Mouse (Mus musculus): ENCODE data around the gene Cct3. TPM values are rescaled to one million over a fixed set of nuclear protein-coding genes. Genes with fewer than 3 reads are reported as not detected.
"Not testable (repeated sequence)": the region's sequence is repeated elsewhere in the genome, so short reads cannot be mapped to it uniquely, and the experiment has no call there.

The Cct3 gene
- total RNA-seq, 2 experiments from 2014 or later, result 171 to 193 TPM

DNA sequence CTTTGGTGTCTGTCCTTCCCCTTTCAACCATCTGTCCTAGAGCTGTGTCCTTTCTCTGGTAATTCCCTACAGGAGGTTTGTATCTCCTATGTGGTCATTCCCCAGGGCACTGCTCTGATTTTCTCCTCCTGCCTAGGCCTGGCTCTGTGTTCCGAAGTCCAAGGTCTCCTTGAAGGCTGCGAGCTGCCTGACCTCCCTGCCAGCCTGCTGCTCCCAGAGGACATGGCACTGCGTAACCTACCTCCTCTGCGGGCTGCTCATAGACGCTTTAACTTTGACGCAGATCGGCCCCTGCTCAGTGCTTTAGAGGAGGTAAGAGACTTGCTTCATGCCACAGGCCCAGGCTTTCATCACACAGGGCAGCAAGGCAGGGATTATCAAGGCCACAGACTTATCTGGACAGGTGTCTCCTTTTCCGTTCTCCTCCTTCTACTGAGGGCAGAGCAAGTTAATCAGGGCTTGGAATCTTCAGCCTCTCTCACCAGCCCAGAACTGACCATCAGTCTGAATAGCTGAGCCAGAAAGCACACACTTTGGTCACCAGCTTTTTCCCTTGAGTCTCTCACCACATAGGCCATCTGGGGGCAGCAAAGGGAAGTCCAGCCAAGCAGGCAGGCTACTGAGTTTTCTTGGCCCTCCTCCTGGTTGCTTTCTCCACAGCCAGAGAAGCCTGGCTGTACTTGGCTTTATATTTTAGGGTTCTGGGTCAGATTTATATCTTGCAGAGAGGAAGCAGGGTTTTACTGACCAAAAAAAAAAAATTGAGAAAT, 57.7 kb downstream of the Cct3 start:
- DNase-seq (ENCODE audit: low spot score in 2 of 2), result no peak
- TF ChIP-seq CTCF (conservative IDR thresholded peaks at IDR 0.05), result peak; percentile 67
- Histone ChIP-seq H3K4me3 (no peak overlapping the region), H3K27ac (peak overlapping the region; percentile 61; the same call in 1 of the 2 replicates)

DNA sequence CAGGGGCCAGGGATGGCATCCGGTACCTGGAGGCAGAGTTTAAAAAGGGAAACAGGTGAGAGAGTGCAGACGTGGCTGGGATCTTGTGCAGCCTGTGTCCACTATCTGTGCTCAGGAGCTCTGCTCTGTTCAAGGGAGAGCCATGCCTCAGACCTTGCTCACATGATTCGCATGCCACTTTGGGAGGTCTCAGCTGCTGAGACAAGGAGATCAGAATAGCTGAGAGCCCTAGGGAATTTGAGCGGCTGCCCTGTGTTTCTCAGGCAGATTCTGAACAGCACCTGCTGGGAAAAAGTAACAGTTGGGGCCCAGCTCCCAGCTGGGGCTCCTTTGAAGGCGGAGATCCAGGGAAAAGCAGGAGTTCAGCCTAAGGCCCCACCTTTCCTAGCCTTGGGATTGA, 62.7 kb downstream of the Cct3 start:
- peak overlapping the region; percentile 89 for H3K27ac ChIP-seq
- no peak for DNase-seq (ENCODE audit: low spot score in 2 of 2)
- no peak overlapping the region for H3K4me3 ChIP-seq
- no peak for TF ChIP-seq CTCF (conservative IDR thresholded peaks at IDR 0.05)

DNA sequence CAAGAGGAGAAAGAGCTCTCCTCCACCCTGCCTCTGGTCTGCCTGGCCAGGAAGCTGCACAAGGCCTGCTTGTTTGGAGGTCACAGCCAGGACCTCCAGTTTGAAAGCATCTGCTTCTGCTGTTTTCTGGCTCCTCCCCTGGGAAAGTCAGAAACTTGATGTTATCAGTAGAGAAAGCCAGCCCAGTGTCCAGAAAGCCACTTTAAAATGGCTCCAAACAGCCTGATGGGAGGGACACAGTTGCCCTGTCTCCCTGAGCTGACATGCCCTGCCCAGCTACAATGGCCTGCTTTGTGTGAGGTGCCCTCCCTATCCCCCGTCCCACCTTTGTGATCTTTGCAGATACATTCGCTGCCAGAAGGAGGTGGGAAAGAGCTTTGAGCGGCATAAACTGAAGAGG, 63.1 kb downstream of the Cct3 start:
- Histone ChIP-seq H3K4me3 (no peak overlapping the region), H3K27ac (peak overlapping the region; percentile 89)
- TF ChIP-seq CTCF (conservative IDR thresholded peaks at IDR 0.05), result no peak
- no peak for DNase-seq (ENCODE audit: low spot score in 2 of 2)

DNA sequence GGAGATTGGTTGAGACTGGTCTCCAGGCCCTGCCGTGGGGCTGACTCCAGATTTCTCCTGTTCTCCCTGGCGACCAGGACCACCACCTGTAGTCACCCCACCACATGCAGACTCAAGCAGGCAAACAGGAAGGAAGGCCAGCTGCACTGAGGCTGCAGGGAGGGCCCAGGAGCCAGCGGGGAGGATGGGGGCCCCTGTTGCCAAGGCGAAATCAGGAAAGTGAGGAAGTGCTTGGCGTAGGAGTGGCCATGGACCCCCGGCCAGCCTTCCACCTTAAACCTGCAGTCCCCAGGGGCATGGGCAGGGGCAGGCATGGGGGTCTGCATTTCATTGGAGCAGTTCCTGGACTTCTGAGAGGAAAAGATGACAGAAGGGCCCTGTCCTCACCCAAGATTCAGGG, 64.2 kb downstream of the Cct3 start:
- peak overlapping the region; percentile 89 for H3K27ac ChIP-seq
- no peak for TF ChIP-seq CTCF (conservative IDR thresholded peaks at IDR 0.05)
- no peak for DNase-seq (ENCODE audit: low spot score in 2 of 2)
- no peak overlapping the region for H3K4me3 ChIP-seq

DNA sequence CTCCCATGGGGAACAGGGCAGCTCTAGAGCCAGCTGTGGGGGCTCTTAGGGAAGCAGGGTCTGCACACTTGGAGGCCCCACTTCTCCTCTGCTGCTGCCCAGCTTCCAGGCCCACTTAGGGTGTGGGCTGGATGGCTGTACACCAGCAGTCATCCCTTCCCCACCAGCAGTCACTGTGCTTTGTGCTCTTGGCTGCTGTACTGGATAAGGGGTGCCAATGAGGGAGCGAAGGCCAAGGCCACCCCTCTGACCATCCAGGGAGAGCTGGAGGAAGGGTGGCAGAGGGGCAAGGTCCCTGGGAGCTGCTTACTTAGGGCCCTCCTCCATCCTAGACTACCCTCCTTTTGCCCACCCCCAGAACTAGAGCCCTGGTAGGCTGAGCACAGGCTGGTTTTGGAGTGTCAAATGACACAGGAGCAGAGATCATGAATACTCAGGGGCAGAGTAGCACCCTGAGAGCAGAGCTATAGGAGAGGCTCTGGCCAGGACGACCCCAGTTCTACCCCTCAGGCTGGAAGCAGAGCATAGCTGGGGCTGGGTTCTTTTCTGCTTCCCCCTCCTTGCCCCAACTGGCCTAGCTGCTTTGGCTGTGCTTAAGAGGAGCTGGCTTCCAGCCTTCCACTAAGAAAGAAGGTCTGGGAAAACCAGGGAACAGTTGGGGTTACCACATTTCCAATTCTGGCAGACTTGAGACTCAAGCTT, 64.8 kb downstream of the Cct3 start:
- DNase-seq (ENCODE audit: low spot score in 2 of 2), result peak; percentile 37 to 49
- Histone ChIP-seq H3K27ac (peak overlapping the region; percentile 89), H3K4me3 (no peak overlapping the region)
- no peak for TF ChIP-seq CTCF (conservative IDR thresholded peaks at IDR 0.05)

DNA sequence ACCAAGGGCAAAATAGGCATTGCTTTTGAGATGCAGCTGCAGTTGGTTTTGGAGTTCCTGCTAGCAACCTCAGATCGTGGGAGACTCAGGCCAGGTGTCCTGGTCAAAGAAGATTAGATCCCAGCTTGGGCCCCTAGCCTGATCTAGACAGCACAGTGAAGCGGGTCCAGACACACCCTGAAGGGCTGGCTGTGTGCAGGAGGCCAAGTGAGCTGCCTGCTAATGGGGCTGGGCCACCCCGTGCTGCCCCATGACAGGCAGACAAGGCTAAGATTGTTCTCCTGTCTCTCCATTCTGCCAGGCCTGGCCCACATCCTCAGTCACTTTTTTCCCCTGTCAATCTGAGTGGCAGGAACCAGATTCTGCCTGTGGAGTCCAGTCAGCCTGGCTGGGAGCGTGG, 66.8 kb downstream of the Cct3 start:
- peak overlapping the region; percentile 89 for H3K27ac ChIP-seq
- DNase-seq (ENCODE audit: low spot score in 2 of 2), result peak; percentile 52 to 71
- no peak for TF ChIP-seq CTCF (conservative IDR thresholded peaks at IDR 0.05)
- no peak overlapping the region for H3K4me3 ChIP-seq

DNA sequence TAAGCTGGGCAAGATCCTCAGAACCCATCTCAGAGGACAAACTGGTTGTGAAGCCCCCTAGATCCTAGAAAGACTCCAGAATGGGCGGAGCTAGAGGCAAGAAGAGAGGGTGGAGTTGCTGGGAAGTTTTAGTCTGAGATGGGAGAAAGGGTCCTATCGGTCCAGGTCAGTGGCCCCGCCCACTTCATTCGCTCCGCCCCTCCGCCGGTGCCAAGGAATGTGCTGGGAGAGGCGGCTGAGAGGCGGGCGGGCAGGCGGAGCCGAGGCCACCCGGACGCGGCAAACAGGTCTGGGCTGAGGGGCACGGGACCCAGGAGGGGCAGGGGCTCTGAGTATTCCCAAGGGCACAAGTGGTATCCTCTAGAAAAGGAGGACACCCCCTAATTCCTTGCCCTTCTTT, 67.4 kb downstream of the Cct3 start, which contains the start of gene Paqr6:
Gene Paqr6, plus strand, starts transcription at position 248 of the 400 bp plus-strand sequence.
- DNase-seq (ENCODE audit: low spot score in 2 of 2), result peak; percentile 55
- Histone ChIP-seq H3K27ac (peak within 1 kb of the TSS; percentile 89), H3K4me3 (peak within 1 kb of the TSS; percentile 27; the same call in 1 of the 2 replicates)
- TF ChIP-seq CTCF (conservative IDR thresholded peaks at IDR 0.05), result no peak

DNA sequence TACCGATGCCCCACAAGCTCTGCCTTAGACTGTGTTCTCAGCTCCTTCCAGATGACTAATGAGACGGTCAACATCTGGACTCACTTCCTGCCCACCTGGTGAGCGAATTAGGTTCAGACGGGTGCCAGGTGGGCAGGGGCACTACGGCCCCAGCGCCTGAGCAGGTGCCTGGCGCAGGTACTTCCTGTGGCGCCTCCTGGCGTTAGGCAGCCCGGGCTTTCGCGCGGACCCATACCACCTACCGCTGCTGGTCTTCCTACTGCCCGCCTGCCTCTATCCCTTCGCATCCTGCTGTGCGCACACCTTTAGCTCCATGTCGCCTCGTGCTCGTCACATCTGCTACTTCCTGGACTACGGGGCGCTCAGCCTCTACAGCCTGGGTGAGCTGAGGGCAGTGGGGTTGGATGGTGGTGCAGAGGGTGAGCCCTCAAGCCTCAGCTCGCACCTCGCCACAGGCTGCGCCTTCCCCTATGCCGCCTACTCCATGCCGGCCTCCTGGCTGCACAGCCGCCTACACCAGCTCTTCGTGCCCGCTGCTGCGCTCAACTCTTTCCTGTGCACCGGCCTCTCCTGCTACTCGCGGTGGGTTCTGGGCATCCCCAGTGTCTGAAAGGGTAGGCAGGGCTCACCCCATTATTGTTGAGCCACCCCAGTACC, 68.9 kb downstream of the Cct3 start:
- Histone ChIP-seq H3K4me3 (no peak overlapping the region), H3K27ac (no peak overlapping the region)
- DNase-seq (ENCODE audit: low spot score in 2 of 2), result no peak
- 0 out of 2 replicates have a peak, but pooled peaks have one; percentile 10 for TF ChIP-seq CTCF (conservative IDR thresholded peaks at IDR 0.05)

DNA sequence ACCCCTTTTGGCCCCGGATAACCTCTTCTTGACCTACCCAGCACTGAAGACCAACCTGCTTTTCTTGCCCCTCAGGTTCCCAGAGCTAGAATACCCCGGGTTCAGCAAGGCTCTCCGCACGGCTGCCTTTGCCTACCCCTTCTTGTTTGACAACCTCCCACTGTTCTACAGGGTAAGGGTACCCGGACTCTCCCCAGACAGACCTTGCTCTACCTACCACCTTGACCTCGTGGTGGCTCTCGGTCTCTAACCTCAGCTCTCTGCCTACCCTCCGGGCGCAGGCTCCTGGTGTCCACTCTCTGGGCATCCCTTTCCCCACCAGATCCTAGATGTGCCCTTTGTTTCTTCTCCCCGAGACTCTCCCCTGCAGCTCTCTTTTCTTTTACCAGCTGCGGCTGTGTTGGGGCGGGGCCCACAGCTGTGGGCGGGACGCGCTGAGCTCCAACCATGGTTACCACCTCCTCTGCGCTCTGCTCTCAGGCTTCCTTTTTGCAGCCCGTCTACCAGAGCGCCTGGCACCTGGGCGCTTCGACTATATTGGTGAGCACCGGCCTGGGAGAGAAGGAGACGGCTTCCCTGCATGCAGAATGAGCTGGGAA, 70.0 kb downstream of the Cct3 start:
- peak overlapping the region; percentile 70; the same call in 1 of the 2 replicates for H3K27ac ChIP-seq
- peak; percentile 47 to 51 for DNase-seq (ENCODE audit: low spot score in 2 of 2)
- peak overlapping the region; percentile 38; the same call in 1 of the 2 replicates for H3K4me3 ChIP-seq

DNA sequence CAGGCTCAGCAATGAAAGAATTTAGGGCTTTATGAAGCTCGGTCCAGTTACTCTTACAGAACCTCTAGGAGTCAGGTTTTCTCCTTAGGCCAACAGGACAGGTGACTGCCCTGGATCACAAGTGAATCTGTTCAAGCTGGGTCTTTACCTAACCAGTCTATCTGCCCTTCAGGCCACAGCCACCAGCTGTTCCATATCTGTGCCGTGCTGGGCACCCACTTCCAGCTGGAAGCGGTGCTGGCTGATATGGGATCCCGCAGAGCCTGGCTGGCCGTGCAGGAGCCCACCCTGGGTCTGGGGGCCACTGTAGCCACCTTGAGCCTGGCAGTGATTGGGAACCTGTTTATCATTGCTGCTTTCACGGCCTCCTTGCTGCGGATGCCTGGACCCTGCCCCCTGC, 70.6 kb downstream of the Cct3 start:
- DNase-seq (ENCODE audit: low spot score in 2 of 2); H3K27ac ChIP-seq; H3K4me3 ChIP-seq: not testable (repeated sequence)

DNA sequence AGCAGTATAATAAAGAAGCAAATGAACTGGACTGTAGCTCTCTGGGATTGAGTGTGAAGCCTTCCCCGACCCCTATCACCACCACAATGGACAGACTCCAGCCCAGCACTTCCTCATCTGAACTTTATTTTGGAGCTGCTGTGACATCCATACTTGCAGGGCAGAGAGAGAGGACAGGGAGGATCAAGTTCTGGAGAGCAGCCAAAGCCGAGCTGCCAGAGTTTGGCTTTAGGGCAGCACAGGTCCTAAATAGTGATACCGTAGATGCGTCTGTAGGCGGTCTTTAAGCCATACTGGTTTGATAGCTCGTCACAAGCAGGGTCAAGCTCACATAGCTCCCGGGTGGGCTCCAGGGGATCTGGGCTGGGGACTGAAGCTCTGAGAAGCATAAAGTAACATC, 71.6 kb downstream of the Cct3 start:
- not testable (repeated sequence) for H3K27ac ChIP-seq; DNase-seq (ENCODE audit: low spot score in 2 of 2); H3K4me3 ChIP-seq

Other genes with a start within 250 kb of the Cct3 start
- gene Naxe, start 238.6 kb upstream of the Cct3 start, total RNA-seq (2021), result 10 to 100 TPM; 79.2 to 81.8 TPM
- not detected for gene Ttc24, start 218.8 kb upstream of the Cct3 start, total RNA-seq (2021)
- under 1 TPM; 0.25 to 0.59 TPM for gene Iqgap3, start 215.1 kb upstream of the Cct3 start, total RNA-seq (2021)
- 100 to 1,000 TPM; 206 to 210 TPM for gene Mef2d, start 154.7 kb upstream of the Cct3 start, total RNA-seq (2021)
- gene Rhbg, start 42.4 kb upstream of the Cct3 start, total RNA-seq (2021), result not detected
- under 1 TPM in 1 of 2 experiments, not detected in 1; 0.59 TPM for gene Gm38392, start 9.9 kb upstream of the Cct3 start, total RNA-seq (2021)
- gene Tsacc, start 117 bp upstream of the Cct3 start, total RNA-seq (2021), result 1 to 10 TPM; 3.0 to 5.2 TPM
- 10 to 100 TPM; 68.9 to 77.9 TPM for gene Glmp, start 27.9 kb downstream of the Cct3 start, total RNA-seq (2021)
- gene Tmem79, start 39.0 kb downstream of the Cct3 start, total RNA-seq (2021), result 1 to 10 TPM in 1 of 2 experiments, under 1 TPM in 1; 0.64 to 1.1 TPM
- 10 to 100 TPM; 72.7 to 82.2 TPM for gene Smg5, start 39.1 kb downstream of the Cct3 start, total RNA-seq (2021)
- 10 to 100 TPM; 14.8 to 16.5 TPM for gene Paqr6, start 67.5 kb downstream of the Cct3 start, total RNA-seq (2021)
- gene Bglap3, start 75.6 kb downstream of the Cct3 start, total RNA-seq (2021), result under 1 TPM in 1 of 2 experiments, not detected in 1; 0.36 TPM
- not detected for gene Bglap2, start 81.6 kb downstream of the Cct3 start, total RNA-seq (2021)
- under 1 TPM in 1 of 2 experiments, not detected in 1; 0.96 TPM for gene Bglap, start 87.3 kb downstream of the Cct3 start, total RNA-seq (2021)
- gene Pmf1, start 113.2 kb downstream of the Cct3 start, total RNA-seq (2021), result 1 to 10 TPM; 6.4 to 6.8 TPM
- gene Slc25a44, start 128.0 kb downstream of the Cct3 start, total RNA-seq (2021), result 10 to 100 TPM; 69.5 to 71.8 TPM
- 10 to 100 TPM; 37.0 to 42.9 TPM for gene Sema4a, start 164.1 kb downstream of the Cct3 start, total RNA-seq (2021)
- gene Lmna, start 212.8 kb downstream of the Cct3 start, total RNA-seq (2021), result 10 to 100 TPM; 34.6 to 36.1 TPM
- 1 to 10 TPM; 2.8 to 3.7 TPM for gene Mex3a, start 235.3 kb downstream of the Cct3 start, total RNA-seq (2021)

Measured in layer of hippocampus, adult 2 months (tissue).